In genomic region chr10:66920761-66921684, GRCm38 (mm10) we compare ENCODE assay signal across 8 mouse cellular contexts.
DNase-seq lines count a peak whose midpoint lies in the region; ATAC-seq and TF ChIP-seq lines count a peak whose summit lies in the region.

No protein-coding gene starts in this region.

- H3K4me3 ChIP-seq in CH12.LX (replicated peaks in 1 of 3; ENCODE audit: low read depth in 2 of 3, low read length in 2 of 3, poor library complexity in 1 of 3) = peak overlapping the region in 1 of 3 experiments; percentile 39
- peak overlapping the region; percentile 39 for H3K4me3 ChIP-seq in brown adipose tissue, adult 24 weeks (ENCODE audit: insufficient read depth, low read depth, low read length)
- peak overlapping the region; percentile 20 for H3K4me3 ChIP-seq in forebrain, embryonic 13.5 days
- peak overlapping the region; percentile 46 for H3K4me3 ChIP-seq in heart, embryonic 16.5 days (ENCODE audit: low read length)
- peak overlapping the region; percentile 17 to 26; a peak in 2 of 4 replicates for H3K4me3 ChIP-seq in liver, embryonic 14.5 days (ENCODE audit: insufficient read depth in 1 of 2, low read depth in 2 of 2, low read length in 2 of 2)
- no peak overlapping the region; the same call in 1 of the 2 replicates for H3K4me3 ChIP-seq in neural tube, embryonic 12.5 days

- no peak for TF ChIP-seq RAD21 in CH12.LX (IDR thresholded peaks at IDR 0.05; ENCODE audit: low read depth, low read length)

- H3K4me2 ChIP-seq in CH12.LX (ENCODE audit: insufficient read depth, low read depth, poor library complexity, severe bottlenecking) = peak overlapping the region; percentile 85
- peak overlapping the region; percentile 55 for H3K4me2 ChIP-seq in forebrain, embryonic 13.5 days
- H3K4me2 ChIP-seq in heart, embryonic 16.5 days (ENCODE audit: low read depth, low read length) = peak overlapping the region; percentile 65
- H3K4me2 ChIP-seq in liver, embryonic 14.5 days (ENCODE audit: low read depth) = peak overlapping the region; percentile 30
- H3K4me2 ChIP-seq in neural tube, embryonic 12.5 days (replicated peaks) = peak overlapping the region; percentile 52

- H3K9ac ChIP-seq in CH12.LX (ENCODE audit: insufficient read depth, low read depth) = peak overlapping the region; percentile 41
- H3K9ac ChIP-seq in forebrain, embryonic 13.5 days = peak overlapping the region; percentile 28
- peak overlapping the region; percentile 60 for H3K9ac ChIP-seq in heart, embryonic 16.5 days (ENCODE audit: low read length)
- H3K9ac ChIP-seq in liver, embryonic 14.5 days (replicated peaks) = no peak overlapping the region
- H3K9ac ChIP-seq in neural tube, embryonic 12.5 days = no peak overlapping the region

- no peaks in the 10 kb centered on the region for H3K27me3 ChIP-seq in CH12.LX (replicated peaks)
- H3K27me3 ChIP-seq in forebrain, embryonic 13.5 days = no peaks in the 10 kb centered on the region
- H3K27me3 ChIP-seq in heart, embryonic 16.5 days (ENCODE audit: control insufficient read depth, insufficient read depth, low read length) = no peaks in the 10 kb centered on the region
- H3K27me3 ChIP-seq in liver, embryonic 14.5 days (ENCODE audit: control insufficient read depth, insufficient read depth, low read length) = no peaks in the 10 kb centered on the region
- no peaks in the 10 kb centered on the region for H3K27me3 ChIP-seq in neural tube, embryonic 12.5 days (replicated peaks)

- H3K4me1 ChIP-seq in CH12.LX (ENCODE audit: control insufficient read depth in 1 of 2, insufficient read depth in 2 of 2) = peaks cover 8 to 22% of the 10 kb centered on the region in 2 experiments
- H3K4me1 ChIP-seq in brown adipose tissue, adult 24 weeks (ENCODE audit: control insufficient read depth, insufficient read depth, insufficient read length, low read length) = peaks cover 13% of the 10 kb centered on the region
- H3K4me1 ChIP-seq in forebrain, embryonic 13.5 days = peaks cover 53% of the 10 kb centered on the region
- peaks cover 34% of the 10 kb centered on the region for H3K4me1 ChIP-seq in heart, embryonic 16.5 days (ENCODE audit: control insufficient read depth, insufficient read depth, low read length)
- H3K4me1 ChIP-seq in liver, embryonic 14.5 days (replicated peaks; ENCODE audit: control insufficient read depth in 2 of 2, insufficient read depth in 2 of 2, low read length in 1 of 2) = peaks cover 0 to 10% of the 10 kb centered on the region in 2 experiments; a peak in 2 of 4 replicates
- peaks cover 38% of the 10 kb centered on the region for H3K4me1 ChIP-seq in neural tube, embryonic 12.5 days

- ATAC-seq in forebrain, embryonic 13.5 days = peak; percentile 84
- peak; percentile 86 for ATAC-seq in heart, embryonic 16.5 days (replicated peaks; ENCODE audit: extremely low read depth, insufficient read depth, low FRiP score)
- ATAC-seq in liver, embryonic 14.5 days (ENCODE audit: insufficient read depth) = peak; percentile 70
- peak; percentile 86 for ATAC-seq in neural tube, embryonic 12.5 days (ENCODE audit: low FRiP score, low read depth)

- no peaks in the 10 kb centered on the region for H3K79me2 ChIP-seq in CH12.LX (replicated peaks; ENCODE audit: control insufficient read depth, extremely low read depth, insufficient read depth, poor library complexity, severe bottlenecking)

- H3K27ac ChIP-seq in CH12.LX (ENCODE audit: insufficient read depth, low read depth) = no peak overlapping the region; the same call in 1 of the 2 replicates
- H3K27ac ChIP-seq in brown adipose tissue, adult 24 weeks (replicated peaks; ENCODE audit: low read depth, low read length) = peak overlapping the region; percentile 89
- peak overlapping the region; percentile 99 for H3K27ac ChIP-seq in forebrain, embryonic 13.5 days
- H3K27ac ChIP-seq in heart, embryonic 16.5 days (ENCODE audit: low read length) = peak overlapping the region; percentile 95
- no peak overlapping the region for H3K27ac ChIP-seq in liver, embryonic 14.5 days
- peak overlapping the region; percentile 90 for H3K27ac ChIP-seq in neural tube, embryonic 12.5 days

- no peaks in the 10 kb centered on the region for H3K36me3 ChIP-seq in CH12.LX (replicated peaks in 1 of 2; ENCODE audit: control insufficient read depth in 1 of 2, insufficient read depth in 1 of 2, low read length in 1 of 2)
- no peaks in the 10 kb centered on the region for H3K36me3 ChIP-seq in forebrain, embryonic 13.5 days (ENCODE audit: poor library complexity, severe bottlenecking)
- H3K36me3 ChIP-seq in heart, embryonic 16.5 days (ENCODE audit: control insufficient read depth, insufficient read depth) = no peaks in the 10 kb centered on the region
- H3K36me3 ChIP-seq in liver, embryonic 14.5 days (replicated peaks; ENCODE audit: control insufficient read depth, insufficient read depth, low read depth) = no peaks in the 10 kb centered on the region
- no peaks in the 10 kb centered on the region for H3K36me3 ChIP-seq in neural tube, embryonic 12.5 days

- DNase-seq in CH12.LX (ENCODE audit: extremely low read depth) = no peak
- peak; percentile 99 for DNase-seq in kidney, postnatal 25 days
- DNase-seq in liver, embryonic 14.5 days (ENCODE audit: low read depth in 3 of 3, low spot score in 3 of 3) = no peak
- DNase-seq in urinary bladder, adult 2 months (ENCODE audit: low spot score) = peak; percentile 85

- no peak for TF ChIP-seq EP300 in CH12.LX (IDR thresholded peaks at IDR 0.05; ENCODE audit: low read length)
- no peak for TF ChIP-seq EP300 in liver, embryonic 14.5 days (IDR thresholded peaks at IDR 0.05; ENCODE audit: low read depth)

- peaks cover 5% of the 10 kb centered on the region for H3K9me3 ChIP-seq in CH12.LX (replicated peaks; ENCODE audit: low read length)
- no peaks in the 10 kb centered on the region for H3K9me3 ChIP-seq in forebrain, embryonic 13.5 days (replicated peaks)
- no peaks in the 10 kb centered on the region; the same call in 1 of the 2 replicates for H3K9me3 ChIP-seq in heart, embryonic 16.5 days (replicated peaks; ENCODE audit: control insufficient read depth, low read length)
- H3K9me3 ChIP-seq in liver, embryonic 14.5 days (ENCODE audit: control insufficient read depth, low read length) = no peaks in the 10 kb centered on the region
- H3K9me3 ChIP-seq in neural tube, embryonic 12.5 days = no peaks in the 10 kb centered on the region

- in situ Hi-C loops in CH12.LX (cut with MboI; ENCODE audit: low pct_ligation_motif_present, low pct_unique_long_range_greater_than_20kb, low sequenced_read_pairs) = loop anchor here (10.0 to 25.0 kb wide), 2 partner anchors 84 to 166 kb away; partner anchors contain the start of genes Jmjd1c and Reep3

- 3% methylated on average over 27 of the region's 27 CpGs for WGBS in forebrain, embryonic 13.5 days
- 5% methylated on average over 27 of the region's 27 CpGs for WGBS in heart, embryonic 16.5 days
- WGBS in liver, embryonic 14.5 days (ENCODE audit: insufficient replicate concordance) = 29% methylated on average over 27 of the region's 27 CpGs
- WGBS in neural tube, embryonic 12.5 days = 7% methylated on average over 27 of the region's 27 CpGs

- TF ChIP-seq CTCF in CH12.LX (conservative IDR thresholded peaks at IDR 0.05 in 1 of 2, IDR thresholded peaks at IDR 0.05 in 1 of 2; ENCODE audit: low read depth in 2 of 2, low read length in 2 of 2) = no peak
- TF ChIP-seq CTCF in liver, embryonic 14.5 days (IDR thresholded peaks at IDR 0.05; ENCODE audit: low read depth) = no peak

- no peak for TF ChIP-seq POLR2A in CH12.LX (IDR thresholded peaks at IDR 0.05; ENCODE audit: low read depth, low read length)

- dilution Hi-C loops in CH12.LX (cut with MboI; ENCODE audit: extremely low pct_ligation_motif_present, extremely low pct_unique_long_range_greater_than_20kb, low sequenced_read_pairs) = no loop called here

TF ChIP-seq in CH12.LX, 34 proteins besides CTCF, POLR2A, EP300 and RAD21:
- TF ChIP-seq MAZ (IDR thresholded peaks at IDR 0.05; ENCODE audit: low read depth, low read length) (peak; percentile 2; the same call in 1 of the 2 replicates), MEF2A (IDR thresholded peaks at IDR 0.05; ENCODE audit: borderline replicate concordance, low read depth, low read length) (0 out of 2 replicates have a peak, but pooled peaks have one; percentile 6), UBTF (IDR thresholded peaks at IDR 0.05; ENCODE audit: low read depth, low read length) (no peak)
TF ChIP-seq in CH12.LX: peak in this region for 2.

Comparison
In these comparisons a context has a peak if more than half of its experiments do, and no peak if none do; other contexts are left out.
1. DNase-seq: peak in kidney, postnatal 25 days (2 of 2) and urinary bladder, adult 2 months (single experiment); none in CH12.LX (single experiment) and liver, embryonic 14.5 days (0 of 3).
2. H3K27ac ChIP-seq: peak in brown adipose tissue, adult 24 weeks (single experiment), forebrain, embryonic 13.5 days (single experiment), heart, embryonic 16.5 days (single experiment) and neural tube, embryonic 12.5 days (single experiment); none in CH12.LX (single experiment) and liver, embryonic 14.5 days (single experiment).
3. H3K4me2 ChIP-seq: peak in every context shown above with its lines; median percentile 85 in CH12.LX; 65 in heart, embryonic 16.5 days; 55 in forebrain, embryonic 13.5 days; 52 in neural tube, embryonic 12.5 days; 30 in liver, embryonic 14.5 days.
4. H3K9ac ChIP-seq: peak in CH12.LX (single experiment), forebrain, embryonic 13.5 days (single experiment) and heart, embryonic 16.5 days (single experiment); none in liver, embryonic 14.5 days (single experiment) and neural tube, embryonic 12.5 days (single experiment).
5. Peak in every context shown above with its lines, with median percentiles within 50 percentile points of each other: ATAC-seq.